Mouse (Mus musculus) forebrain, embryonic 15.5 days (tissue): ENCODE results near the gene Ocel1. TPM values are rescaled to one million over a fixed set of nuclear protein-coding genes. Genes with fewer than 3 reads are reported as not detected.

Source experiments
- ATAC-seq: fragments of 200-750 bp; cut with Nextera tagmentation; replicated peaks from 2 replicates; pipeline ENCODE4 v1.8.0; 2017; ENCODE audit warnings: mild to moderate bottlenecking, moderate TSS enrichment, moderate library complexity
- H3K27ac ChIP-seq: fragments of 300-500 bp; sonication (generic); replicated peaks from 2 replicates; pipeline ENCODE4 v1.5.1; 2015; ENCODE audit warnings: mild to moderate bottlenecking, inconsistent platforms
- H3K27me3 ChIP-seq: fragments of 300-500 bp; sonication (generic); 2 replicates; pipeline ENCODE4 v1.6.1; 2015; ENCODE audit warnings: inconsistent platforms
- H3K36me3 ChIP-seq: fragments of 300-500 bp; sonication (generic); 2 replicates; pipeline ENCODE4 v1.6.1; 2015; ENCODE audit warnings: mild to moderate bottlenecking, inconsistent platforms
- H3K4me1 ChIP-seq: fragments of 300-500 bp; sonication (generic); 2 replicates; pipeline ENCODE4 v1.6.1; 2015; ENCODE audit warnings: inconsistent platforms
- H3K4me2 ChIP-seq: fragments of 300-500 bp; sonication (generic); replicated peaks from 2 replicates; pipeline ENCODE4 v1.6.1; 2015; ENCODE audit warnings: mild to moderate bottlenecking, inconsistent platforms
- H3K4me3 ChIP-seq: fragments of 300-500 bp; sonication (generic); 2 replicates; pipeline ENCODE4 v1.5.1; 2015; ENCODE audit warnings: mild to moderate bottlenecking, inconsistent platforms
- H3K9ac ChIP-seq: fragments of 300-500 bp; sonication (generic); replicated peaks from 2 replicates; pipeline ENCODE4 v1.6.1; 2015; ENCODE audit warnings: mild to moderate bottlenecking, inconsistent platforms
- H3K9me3 ChIP-seq: fragments of 300-500 bp; sonication (generic); 2 replicates; pipeline ENCODE4 v1.6.1; 2016; ENCODE audit warnings: inconsistent platforms
- WGBS: fragments of 180-500 bp; shearing (Covaris S2); methylation state at CpG from one replicate; pipeline ENCODE4 v1.1.7; 2015; ENCODE audit warnings: mixed read lengths; 5-methylcytosine and 5-hydroxymethylcytosine counted together
- polyA plus RNA-seq: library from polyadenylated mRNA; unstranded; fragments of >200 nt; fragmentation: Nextera tagmentation; extraction: Ambion mirVana; gene quantifications from 2 replicates; pipeline ENCODE4 v1.2.1, GENCODE M21; 2015

Ocel1 gene
- polyA plus RNA-seq, 1 experiment from 2014 or later, result 7.3 TPM

DNA sequence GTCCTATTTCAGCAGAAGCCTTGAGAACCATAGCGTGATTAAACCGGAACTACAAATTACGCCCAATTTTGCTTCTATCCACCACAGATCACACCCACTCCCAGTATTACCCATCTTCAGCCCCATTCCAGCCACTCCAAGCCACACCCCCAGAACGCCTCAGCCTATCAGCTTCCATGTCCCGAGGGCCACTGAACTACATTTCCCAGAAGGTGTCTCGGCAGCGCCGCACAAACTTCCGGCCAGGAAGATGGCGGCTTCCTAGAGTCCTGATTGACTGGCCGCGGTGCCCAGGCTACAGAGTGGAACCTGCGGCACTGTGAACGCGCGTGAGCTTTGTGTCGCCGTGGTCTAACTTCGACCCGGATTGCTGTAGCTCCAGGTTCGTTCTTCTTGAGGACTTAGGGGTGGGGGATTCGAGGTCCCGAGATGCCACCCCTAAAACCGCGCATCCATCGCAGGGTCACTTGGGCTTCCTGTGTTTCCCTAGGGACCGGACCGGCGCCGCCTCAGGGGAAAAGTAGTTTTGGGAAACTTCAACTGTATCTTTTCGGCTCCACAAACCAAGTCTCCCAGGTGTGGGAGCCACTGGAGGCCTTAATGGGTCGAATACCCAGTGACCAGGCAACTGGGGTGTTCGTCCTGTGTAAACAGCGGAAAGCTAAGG, 25.7 kb downstream of the Ocel1 start, which contains the start of gene Babam1:
Babam1 (plus strand) TSS at position 223 of the 667 bp plus-strand sequence.
- peak; percentile 99 for ATAC-seq
- Histone ChIP-seq H3K4me1 (peaks cover 17% of the 10 kb centered on the region), H3K4me2 (peak within 1 kb of the TSS; percentile 78), H3K9ac (peak within 1 kb of the TSS; percentile 65), H3K9me3 (no peaks in the 10 kb centered on the region), H3K36me3 (peaks cover 16% of the 10 kb centered on the region), H3K27me3 (no peaks in the 10 kb centered on the region), H3K27ac (peak within 1 kb of the TSS; percentile 76), H3K4me3 (peak within 1 kb of the TSS; percentile 68)
- under 1% methylated on average over 34 of the region's 34 CpGs for WGBS

GRCm38 (mm10) chr8:71397701-71398100, 26.6 kb downstream of the Ocel1 start:
- H3K4me3 ChIP-seq, result peak overlapping the region; percentile 68
- no peak overlapping the region for H3K27ac ChIP-seq
- no peaks in the 10 kb centered on the region for H3K9me3 ChIP-seq
- H3K27me3 ChIP-seq, result no peaks in the 10 kb centered on the region
- H3K4me2 ChIP-seq, result peak overlapping the region; percentile 78
- peaks cover 16% of the 10 kb centered on the region for H3K36me3 ChIP-seq
- H3K4me1 ChIP-seq, result peaks cover 17% of the 10 kb centered on the region
- H3K9ac ChIP-seq, result 0 out of 2 replicates have a peak overlapping the region, but pooled peaks have one; percentile 4
- no peak for ATAC-seq
- 89% methylated on average over 12 of the region's 12 CpGs for WGBS

DNA sequence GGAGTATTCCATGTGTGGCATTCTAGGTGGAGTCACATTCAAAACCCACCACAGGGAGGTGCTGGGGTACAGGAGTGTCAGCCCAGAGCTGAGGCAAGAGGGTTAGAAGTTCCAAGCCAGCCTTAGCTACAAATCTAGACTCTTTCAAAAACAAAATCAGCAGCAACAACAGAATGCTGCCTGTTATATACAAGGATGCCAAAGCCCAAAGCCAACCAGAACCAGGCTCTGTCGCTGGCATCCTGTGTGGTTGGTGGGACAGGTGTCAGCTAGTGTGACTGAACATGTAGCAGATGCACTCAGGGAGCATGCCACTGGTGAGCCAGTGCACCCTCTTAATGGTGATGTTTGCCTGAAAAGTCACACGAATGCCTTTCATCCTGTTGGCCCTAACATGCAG, 29.7 kb downstream of the Ocel1 start:
- Histone ChIP-seq H3K4me3 (no peak overlapping the region), H3K4me2 (no peak overlapping the region), H3K27ac (no peak overlapping the region), H3K4me1 (peaks cover 17% of the 10 kb centered on the region), H3K36me3 (peaks cover 16% of the 10 kb centered on the region), H3K9ac (no peak overlapping the region), H3K9me3 (no peaks in the 10 kb centered on the region), H3K27me3 (no peaks in the 10 kb centered on the region)
- ATAC-seq, result no peak
- WGBS, result 90% methylated on average over 2 of the region's 2 CpGs

DNA sequence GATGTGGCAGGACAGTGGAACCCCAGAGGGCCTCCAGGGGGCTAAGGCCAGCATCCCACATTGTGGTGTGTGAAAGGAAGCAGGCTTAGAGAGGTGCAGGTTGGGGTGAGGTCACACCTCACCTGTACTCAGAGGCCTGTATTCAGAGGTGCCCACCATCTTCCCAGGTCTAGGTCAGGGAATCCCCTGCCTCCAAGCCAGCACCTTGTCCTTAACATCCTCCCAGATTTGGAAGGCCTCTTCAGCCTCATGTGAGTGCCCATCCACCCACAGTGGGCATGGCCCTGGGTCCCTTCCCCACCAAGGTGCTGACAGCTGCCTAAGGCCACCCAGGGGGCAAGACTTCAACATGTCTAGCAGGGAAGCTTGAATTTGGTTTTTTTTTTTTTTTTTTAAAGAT, 30.4 kb downstream of the Ocel1 start:
- no peak overlapping the region for H3K4me2 ChIP-seq

GRCm38 (mm10) chr8:71402446-71402964, 31.4 kb downstream of the Ocel1 start:
- Histone ChIP-seq H3K4me3 (no peak overlapping the region), H3K27me3 (no peaks in the 10 kb centered on the region), H3K9me3 (no peaks in the 10 kb centered on the region), H3K9ac (no peak overlapping the region), H3K4me2 (no peak overlapping the region), H3K36me3 (peaks cover 16% of the 10 kb centered on the region), H3K27ac (no peak overlapping the region), H3K4me1 (peaks cover 23% of the 10 kb centered on the region)
- 85% methylated on average over 9 of the region's 9 CpGs for WGBS
- ATAC-seq, result no peak

More for the DNA sequence above, 30.4 kb downstream of the Ocel1 start:
- no peak overlapping the region for H3K4me3 ChIP-seq
- H3K9ac ChIP-seq, result no peak overlapping the region
- H3K4me1 ChIP-seq, result peaks cover 19% of the 10 kb centered on the region
- H3K36me3 ChIP-seq, result peaks cover 16% of the 10 kb centered on the region
- H3K27me3 ChIP-seq, result no peaks in the 10 kb centered on the region
- no peak overlapping the region for H3K27ac ChIP-seq
- ATAC-seq, result no peak
- H3K9me3 ChIP-seq, result no peaks in the 10 kb centered on the region

- Histone ChIP-seq H3K9ac (no peak overlapping the region), H3K9me3 (no peaks in the 10 kb centered on the region), H3K4me1 (peaks cover 19% of the 10 kb centered on the region), H3K4me3 (no peak overlapping the region), H3K36me3 (peaks cover 13% of the 10 kb centered on the region), H3K27me3 (no peaks in the 10 kb centered on the region), H3K4me2 (no peak overlapping the region), H3K27ac (no peak overlapping the region)
- no peak for ATAC-seq
- WGBS, result 94% methylated on average over 6 of the region's 6 CpGs
Measured at GRCm38 (mm10) chr8:71403107-71403885, 32.2 kb downstream of the Ocel1 start.

- Histone ChIP-seq H3K4me1 (peaks cover 19% of the 10 kb centered on the region), H3K9me3 (no peaks in the 10 kb centered on the region), H3K9ac (no peak overlapping the region), H3K4me3 (no peak overlapping the region), H3K4me2 (no peak overlapping the region), H3K27ac (no peak overlapping the region), H3K36me3 (peaks cover 10% of the 10 kb centered on the region; the same call in 1 of the 2 replicates), H3K27me3 (no peaks in the 10 kb centered on the region)
- ATAC-seq, result no peak
- WGBS, result 90% methylated on average over 8 of the region's 8 CpGs
Measured at GRCm38 (mm10) chr8:71404011-71404410, 32.9 kb downstream of the Ocel1 start.

DNA sequence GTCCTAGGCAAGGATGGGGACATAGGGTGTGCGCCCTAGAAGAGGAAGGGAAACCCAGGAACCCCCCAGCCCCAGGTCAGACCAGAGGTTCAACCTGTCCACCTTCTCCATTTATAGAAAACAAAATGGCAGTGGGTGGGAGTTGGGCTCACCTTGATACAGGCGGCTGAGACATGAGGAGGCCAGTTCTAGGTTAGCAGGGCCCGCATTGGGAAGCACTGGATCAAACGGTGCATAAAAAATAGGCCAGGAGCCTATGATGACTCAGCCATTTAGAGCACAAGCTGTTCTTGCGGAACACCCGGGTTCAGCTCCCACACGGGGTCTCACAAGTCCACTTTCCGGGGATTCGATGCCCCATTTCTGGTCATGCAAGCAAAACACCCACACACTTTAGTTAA, 33.9 kb downstream of the Ocel1 start:
- Histone ChIP-seq H3K27ac (no peak overlapping the region), H3K9me3 (no peaks in the 10 kb centered on the region), H3K9ac (no peak overlapping the region), H3K4me3 (no peak overlapping the region), H3K4me2 (no peak overlapping the region), H3K36me3 (peaks cover 6% of the 10 kb centered on the region; the same call in 1 of the 2 replicates), H3K27me3 (no peaks in the 10 kb centered on the region), H3K4me1 (peaks cover 19% of the 10 kb centered on the region)
- no peak for ATAC-seq
- WGBS, result 85% methylated on average over 9 of the region's 9 CpGs

- ATAC-seq, result peak; percentile 92
- Histone ChIP-seq H3K9me3 (no peaks in the 10 kb centered on the region), H3K4me3 (peak within 1 kb of the TSS; percentile 44), H3K4me2 (peak within 1 kb of the TSS; percentile 72), H3K27ac (no peak within 1 kb of the TSS), H3K4me1 (peaks cover 19% of the 10 kb centered on the region), H3K36me3 (peaks cover 5% of the 10 kb centered on the region; the same call in 1 of the 2 replicates), H3K27me3 (no peaks in the 10 kb centered on the region), H3K9ac (peak within 1 kb of the TSS; percentile 35)
- 14% methylated on average over 33 of the region's 33 CpGs for WGBS
Measured at GRCm38 (mm10) chr8:71405401-71406098, 34.5 kb downstream of the Ocel1 start, which contains the start of gene Ankle1. TSS of gene Ankle1 (plus strand) at chr8:71406010.

DNA sequence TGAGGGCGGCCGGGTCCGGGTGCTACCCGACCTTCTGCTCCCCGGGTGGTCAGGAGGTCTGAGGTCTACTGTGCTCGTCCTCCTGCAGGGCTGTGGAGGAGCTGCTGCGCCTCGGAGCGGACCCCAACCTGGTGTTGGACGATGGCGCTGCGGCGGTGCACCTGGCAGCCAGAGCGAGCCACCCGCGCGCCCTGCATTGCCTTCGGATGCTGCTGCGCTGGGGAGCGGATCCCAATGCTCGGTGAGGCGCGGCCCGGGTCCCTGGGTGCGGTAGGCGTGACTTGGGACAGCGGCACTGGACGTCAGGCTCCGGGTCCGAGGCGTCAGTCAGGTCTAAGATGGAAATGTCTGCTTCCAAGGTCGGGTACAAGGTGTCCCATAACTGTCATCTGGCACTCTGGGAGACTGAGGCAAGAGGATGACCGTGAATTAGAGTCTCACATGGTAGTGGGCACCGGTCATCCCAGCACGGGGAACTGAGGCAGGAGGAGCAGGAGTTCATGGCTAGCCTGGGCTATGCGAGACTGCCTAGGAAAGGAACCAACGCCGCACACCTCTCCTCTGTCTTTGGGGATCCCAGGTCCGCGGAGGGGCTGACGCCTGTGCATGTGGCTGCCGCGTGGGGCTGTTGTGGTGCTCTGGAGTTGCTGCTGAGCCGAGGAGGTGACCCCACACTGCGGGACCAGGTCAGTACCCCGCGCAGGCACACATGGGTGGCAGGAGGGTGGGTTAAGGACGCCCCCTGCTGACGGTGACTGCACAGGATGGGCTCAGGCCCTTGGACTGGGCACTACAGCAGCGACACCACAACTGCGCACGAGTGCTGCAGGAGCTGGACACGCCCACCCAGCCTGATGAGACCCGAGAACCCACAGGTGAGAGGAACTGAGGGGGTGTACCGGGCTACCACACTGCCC, 35.3 kb downstream of the Ocel1 start:
- H3K4me1 ChIP-seq, result peaks cover 19% of the 10 kb centered on the region
- no peaks in the 10 kb centered on the region for H3K27me3 ChIP-seq
- no peaks in the 10 kb centered on the region for H3K9me3 ChIP-seq
- H3K4me2 ChIP-seq, result peak overlapping the region; percentile 72
- H3K4me3 ChIP-seq, result peak overlapping the region; percentile 44
- peaks cover 3% of the 10 kb centered on the region; the same call in 1 of the 2 replicates for H3K36me3 ChIP-seq
- peak overlapping the region; percentile 29 for H3K9ac ChIP-seq
- ATAC-seq, result peak; percentile 68
- no peak overlapping the region for H3K27ac ChIP-seq
- WGBS, result under 1% methylated on average over 55 of the region's 55 CpGs

GRCm38 (mm10) chr8:71407441-71407840, 36.3 kb downstream of the Ocel1 start:
- Histone ChIP-seq H3K9ac (no peak overlapping the region), H3K4me2 (no peak overlapping the region), H3K27ac (no peak overlapping the region), H3K4me3 (no peak overlapping the region), H3K4me1 (peaks cover 19% of the 10 kb centered on the region), H3K36me3 (peaks cover 3% of the 10 kb centered on the region; the same call in 1 of the 2 replicates), H3K27me3 (no peaks in the 10 kb centered on the region), H3K9me3 (no peaks in the 10 kb centered on the region)
- ATAC-seq, result no peak
- 94% methylated on average over 14 of the region's 14 CpGs for WGBS
